Mouse (Mus musculus) ovary, postnatal 36 days (tissue): Measurements from ENCODE around the gene Krtap4-2.
"Not testable (repeated sequence)": the region's sequence is repeated elsewhere in the genome, so short reads cannot be mapped to it uniquely, and the experiment has no call there.

Experiments
- DNase-seq: peaks from one replicate; pipeline ENCODE4 v3.0.0; 2022; ENCODE audit warnings: low spot score, mixed read lengths

The Krtap4-2 gene

DNA sequence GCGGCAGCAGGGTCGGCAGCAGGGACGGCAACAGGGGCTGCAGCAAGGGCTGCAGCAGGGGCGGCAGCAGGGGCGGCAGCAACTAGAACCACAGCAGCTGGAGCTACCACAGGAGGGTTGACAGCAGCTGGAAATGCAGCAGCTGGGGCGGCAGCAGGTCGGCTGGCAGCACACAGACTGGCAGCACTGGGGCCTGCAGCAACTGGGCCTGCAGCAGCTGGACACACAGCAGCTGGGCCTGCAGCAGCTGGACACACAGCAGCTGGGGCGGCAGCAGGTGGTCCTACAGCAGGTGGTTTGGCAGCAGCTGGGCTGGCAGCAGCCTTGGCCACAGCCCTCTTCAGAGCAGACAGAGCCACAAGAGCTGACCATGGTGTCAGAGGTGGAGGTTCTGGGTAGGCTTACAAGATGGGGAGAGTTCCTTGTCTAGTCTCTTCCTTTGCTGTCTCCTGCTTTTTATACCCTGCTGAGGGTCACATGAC, at the start of gene Krtap4-2:
Gene Krtap4-2 (minus strand): TSS at position 432 of the 482 bp plus-strand sequence.
- DNase-seq: no peak

DNA sequence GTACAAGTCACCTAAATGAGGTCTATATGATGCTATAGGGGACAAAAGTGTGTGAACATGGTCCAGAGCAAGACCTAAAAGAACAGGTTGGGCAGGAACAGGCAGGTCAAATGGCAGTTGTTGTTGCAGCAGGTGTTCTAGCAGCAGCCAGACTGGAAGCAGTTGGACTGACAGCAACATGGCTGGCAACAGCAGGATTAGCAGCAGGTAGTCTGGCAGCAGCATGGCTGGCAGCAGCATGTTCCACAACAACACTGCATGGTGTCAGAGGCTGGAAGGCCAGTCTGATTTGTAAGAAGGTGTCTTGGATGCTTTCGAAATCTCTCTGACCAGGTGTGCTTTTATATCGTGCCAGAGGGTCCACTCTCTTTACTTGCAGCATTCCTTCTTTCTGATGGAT, 48.6 kb upstream of the Krtap4-2 start:
- no peak for DNase-seq

DNA sequence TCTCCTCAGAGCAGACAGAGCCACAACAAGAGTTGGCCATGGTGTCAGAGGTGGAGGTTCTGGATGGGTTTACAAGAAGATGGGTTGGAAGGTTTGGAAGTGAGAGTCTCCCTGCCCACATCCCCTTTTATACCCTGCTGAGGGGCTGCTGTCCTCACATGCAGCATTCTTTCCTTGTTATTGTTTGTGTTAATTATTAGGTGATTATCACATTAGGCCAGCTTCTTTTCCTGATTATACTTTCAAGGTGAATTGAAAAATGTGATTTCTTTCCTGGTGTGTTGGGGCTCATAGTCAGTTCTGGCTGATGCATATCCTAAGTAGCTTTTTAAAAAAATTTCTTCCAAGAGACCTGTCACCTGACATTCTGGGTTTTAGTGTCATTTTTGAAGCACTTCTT, 31.0 kb upstream of the Krtap4-2 start, which contains the start of gene Krtap4-6:
Gene Krtap4-6 (minus strand): TSS at position 101 of the 400 bp plus-strand sequence.
- no peak for DNase-seq

DNA sequence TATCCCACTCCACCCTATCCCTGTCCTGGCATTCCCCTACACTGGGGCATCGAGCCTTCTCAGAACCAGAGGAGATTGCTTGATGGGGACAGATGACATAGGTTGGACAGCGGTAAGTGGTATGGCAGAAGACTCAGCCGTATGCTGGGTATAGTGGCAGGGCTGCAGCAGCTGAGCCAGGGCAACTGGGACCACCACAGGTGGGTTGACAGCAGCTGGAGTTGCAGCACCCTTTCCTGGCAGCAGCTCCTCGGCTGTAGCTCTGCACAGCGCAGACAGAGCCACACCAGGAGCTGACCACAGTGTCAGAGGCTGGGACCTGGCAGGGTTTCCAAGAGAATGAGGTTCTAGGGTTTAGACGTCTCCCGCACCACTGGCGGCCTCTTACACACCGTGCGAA, 27.9 kb upstream of the Krtap4-2 start:
- DNase-seq: no peak

DNA sequence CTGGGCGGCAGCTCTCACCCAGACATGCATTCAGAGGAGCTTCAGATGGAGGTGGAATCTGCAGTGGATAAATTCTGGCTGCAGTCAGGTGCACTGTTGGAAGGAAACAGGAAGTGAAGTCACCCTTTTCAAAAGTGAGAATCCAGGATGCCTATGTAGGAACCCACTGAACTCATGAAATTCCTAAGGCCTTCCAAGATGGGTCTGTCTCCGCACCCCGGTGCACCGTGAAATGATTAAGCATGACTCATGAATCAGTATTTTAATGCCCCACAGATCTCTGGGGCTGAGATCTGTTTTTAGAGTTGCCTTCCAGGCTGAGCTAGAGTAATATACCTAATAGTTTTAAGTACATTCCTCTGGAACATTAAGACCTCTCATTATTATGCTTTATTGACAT, 24.4 kb upstream of the Krtap4-2 start:
- DNase-seq: no peak

DNA sequence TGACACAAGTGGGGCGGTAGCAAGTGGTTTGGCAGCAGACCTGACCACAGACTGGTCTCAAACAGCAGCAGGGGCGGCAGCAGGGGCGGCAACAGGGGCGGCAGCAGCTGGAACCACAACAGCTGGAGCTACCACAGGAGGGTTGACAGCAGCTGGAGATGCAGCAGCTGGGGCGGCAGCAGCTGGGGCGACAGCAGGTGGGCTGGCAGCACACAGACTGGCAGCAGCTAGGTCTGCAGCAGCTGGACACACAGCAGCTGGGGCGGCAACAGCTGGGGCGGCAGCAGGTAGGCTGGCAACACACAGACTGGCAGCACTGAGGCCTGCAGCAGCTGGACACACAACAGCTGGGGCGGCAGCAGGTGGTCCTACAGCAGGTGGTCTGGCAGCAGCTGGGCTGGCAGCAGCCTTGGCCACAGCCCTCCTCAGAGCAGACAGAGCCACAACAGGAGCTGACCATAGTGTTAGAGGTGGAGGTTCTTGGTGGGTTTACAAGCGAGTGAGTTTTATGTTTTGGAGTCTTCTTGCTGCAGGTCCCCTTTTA, 23.7 kb upstream of the Krtap4-2 start, which contains the start of gene Gm11563:
Gene Gm11563 (minus strand): TSS at position 494 of the 544 bp plus-strand sequence.
- DNase-seq: not testable (repeated sequence)

DNA sequence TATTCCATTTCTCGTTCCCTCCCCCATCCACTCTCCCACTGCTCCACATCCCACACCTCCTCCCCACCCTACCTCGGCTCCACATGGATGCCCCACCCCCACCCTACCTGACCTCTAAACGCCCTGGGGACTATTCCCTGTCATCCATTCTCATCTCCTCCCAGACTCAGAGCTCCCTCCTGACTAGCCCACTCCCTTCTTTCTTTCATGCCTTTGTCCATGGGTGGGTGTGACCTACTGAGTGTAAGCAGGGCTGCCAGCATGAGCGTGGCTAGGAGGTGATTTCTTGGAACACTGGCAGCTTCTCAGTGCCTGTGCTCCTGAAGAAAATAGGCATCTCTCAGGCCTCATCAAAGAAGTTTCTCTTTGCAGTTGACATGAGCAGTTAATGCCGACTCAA, 22.2 kb upstream of the Krtap4-2 start:
- no peak for DNase-seq

DNA sequence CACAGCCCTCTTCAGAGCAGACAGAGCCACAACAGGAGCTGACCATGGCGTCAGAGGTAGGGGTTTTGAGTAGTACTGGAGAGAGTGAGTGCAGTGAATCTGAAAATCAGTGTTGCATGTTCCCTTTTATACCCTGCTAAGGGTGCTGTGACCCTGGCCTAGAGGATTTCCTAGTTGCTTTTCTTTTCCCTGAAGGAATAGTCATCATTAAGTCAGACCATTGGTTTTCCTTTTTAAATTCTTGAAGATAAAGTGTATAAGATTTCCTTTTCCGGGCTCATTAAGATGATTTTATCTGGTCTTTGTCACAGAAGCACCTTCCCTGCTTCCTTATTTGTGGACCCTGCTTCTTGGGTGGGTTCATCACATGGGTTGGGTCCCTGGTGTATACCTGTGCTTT, 15.3 kb upstream of the Krtap4-2 start, which contains the start of gene Gm11555:
Gene Gm11555 (minus strand): TSS at position 101 of the 400 bp plus-strand sequence.
- no peak for DNase-seq

DNA sequence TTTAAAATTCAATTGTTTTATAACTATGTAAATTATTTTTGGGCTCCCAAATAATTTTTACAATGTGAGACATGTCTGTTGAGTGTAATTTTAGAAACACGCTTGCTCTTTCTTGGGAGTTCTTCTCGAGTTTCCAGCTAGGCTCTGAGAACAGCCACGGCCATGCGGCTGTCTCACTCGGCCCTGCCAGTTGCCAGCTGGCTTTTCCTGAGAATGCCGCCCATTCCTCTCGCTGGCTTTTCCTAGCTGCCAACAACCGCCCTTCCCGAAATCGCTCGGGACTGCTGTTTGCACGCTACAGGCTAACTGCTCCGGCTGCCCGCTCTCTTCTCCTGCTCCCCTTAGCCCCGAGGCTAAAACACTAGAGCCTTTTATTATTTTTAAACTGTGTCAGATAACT, 11.6 kb upstream of the Krtap4-2 start:
- no peak for DNase-seq

DNA sequence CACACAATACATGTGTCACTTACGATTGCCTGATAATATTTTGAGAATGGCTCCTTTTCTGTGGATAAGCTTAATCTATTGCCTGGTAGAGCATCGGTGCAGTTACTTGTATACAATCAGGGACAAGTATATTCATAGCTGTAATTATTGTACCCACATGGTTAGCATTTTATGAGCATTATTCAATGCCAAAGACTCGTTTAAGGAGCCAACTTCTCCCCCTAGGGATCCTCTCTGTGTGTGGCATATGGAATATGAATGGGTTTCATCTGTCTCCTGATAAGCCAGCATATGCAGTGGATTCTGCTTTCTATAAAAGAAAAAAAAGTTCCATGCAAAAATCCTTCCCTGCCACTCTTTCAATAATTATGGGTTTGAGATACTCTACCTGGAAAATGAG, 9.5 kb upstream of the Krtap4-2 start:
- DNase-seq: no peak

DNA sequence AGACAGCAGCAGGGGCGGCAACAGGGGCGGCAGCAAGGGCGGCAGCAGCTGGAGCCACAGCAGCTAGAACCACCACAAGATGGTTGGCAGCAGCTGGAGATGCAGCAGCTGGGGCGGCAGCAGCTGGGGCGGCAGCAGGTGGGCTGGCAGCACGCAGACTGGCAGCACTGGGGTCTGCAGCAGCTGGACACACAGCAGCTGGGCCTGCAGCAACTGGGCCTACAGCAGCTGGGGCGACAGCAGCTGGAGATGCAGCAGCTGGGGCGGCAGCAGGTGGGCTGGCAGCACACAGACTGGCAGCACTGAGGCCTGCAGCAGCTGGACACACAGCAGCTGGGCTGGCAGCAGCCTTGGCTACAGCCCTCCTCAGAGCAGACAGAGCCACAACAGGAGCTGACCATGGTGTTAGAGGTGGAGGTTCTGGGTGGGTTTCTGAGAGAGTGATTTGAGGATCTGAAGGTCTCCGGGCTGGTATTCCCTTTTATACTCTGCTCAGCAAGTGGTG, 8.8 kb upstream of the Krtap4-2 start, which contains the start of gene Krtap4-7:
Gene Krtap4-7 (minus strand): TSS at position 455 of the 505 bp plus-strand sequence.
- not testable (repeated sequence) for DNase-seq

DNA sequence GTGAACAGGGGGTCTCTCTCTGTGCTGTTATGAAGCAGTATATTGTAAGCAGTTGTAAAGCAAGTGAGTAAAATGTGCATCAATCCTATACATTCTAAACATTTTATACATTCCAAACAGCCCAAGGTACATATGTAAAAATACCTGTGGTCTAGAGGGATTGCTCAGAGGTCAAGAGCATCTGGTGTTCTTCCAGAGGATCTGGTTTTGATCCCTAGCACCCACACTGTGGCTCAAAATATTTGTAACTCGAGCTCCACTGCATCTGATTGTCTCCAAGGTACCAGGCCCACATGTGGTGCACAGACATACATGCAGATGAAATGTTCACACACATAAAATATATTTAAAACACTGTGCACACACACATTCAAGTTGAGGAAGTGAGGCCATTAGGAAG, 6.0 kb upstream of the Krtap4-2 start:
- DNase-seq: no peak

DNA sequence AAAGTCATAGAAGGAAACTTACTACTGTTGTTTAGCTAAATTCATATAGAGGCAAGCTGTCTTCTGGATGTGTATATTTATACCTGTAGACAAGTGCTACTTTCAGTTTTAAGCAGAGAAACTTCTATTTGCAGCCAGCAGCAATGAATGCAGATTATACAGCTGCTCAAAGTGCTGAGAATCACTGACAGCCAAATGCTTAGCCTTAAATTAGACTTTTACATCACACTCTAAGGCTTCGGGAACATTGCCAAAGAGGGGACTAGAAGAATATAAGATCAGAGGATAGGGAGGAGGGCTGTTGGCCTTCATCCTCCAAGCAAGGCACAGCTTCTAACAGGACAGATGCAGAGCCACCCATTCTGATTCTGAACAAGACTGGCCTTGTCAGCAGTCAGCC, 2.2 kb upstream of the Krtap4-2 start:
- no peak for DNase-seq

DNA sequence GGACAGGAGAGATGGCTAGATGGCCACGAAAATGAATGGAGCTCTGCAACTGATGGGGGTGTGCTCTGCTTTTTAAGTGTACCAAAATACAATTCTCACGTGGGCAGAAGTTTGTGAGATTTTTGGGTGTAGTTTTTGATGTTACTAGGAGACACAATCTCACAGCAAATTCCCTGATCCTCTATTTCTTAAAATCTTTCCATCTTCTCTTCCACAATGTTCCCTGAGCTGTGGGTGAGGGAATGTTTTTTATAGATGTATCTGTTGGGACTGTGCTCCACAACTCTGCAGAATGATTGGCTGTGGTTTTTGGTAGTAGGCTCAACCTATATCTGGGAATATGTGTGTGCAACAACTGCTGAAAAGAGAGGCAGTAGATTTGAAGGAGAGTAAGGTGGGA, 1.6 kb downstream of the Krtap4-2 start:
- no peak for DNase-seq

DNA sequence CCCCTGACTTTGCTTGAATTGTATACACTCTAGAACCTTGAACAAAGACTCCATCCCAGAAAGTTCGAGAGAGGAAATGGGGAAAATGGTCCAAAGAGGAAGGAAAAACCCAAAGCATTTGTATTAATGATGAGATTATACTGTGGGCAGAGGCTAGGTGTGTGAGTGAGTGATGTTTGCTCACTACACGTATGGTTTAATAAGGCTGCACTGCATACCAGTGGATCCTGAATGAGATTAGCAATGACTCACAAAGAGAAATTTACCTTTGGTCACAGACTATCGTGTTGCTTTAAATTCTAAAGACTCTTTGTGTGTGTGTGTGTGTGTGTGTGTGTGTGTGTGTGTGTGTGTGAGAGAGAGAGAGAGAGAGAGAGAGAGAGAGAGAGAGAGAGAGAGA, 4.0 kb downstream of the Krtap4-2 start:
- no peak for DNase-seq

DNA sequence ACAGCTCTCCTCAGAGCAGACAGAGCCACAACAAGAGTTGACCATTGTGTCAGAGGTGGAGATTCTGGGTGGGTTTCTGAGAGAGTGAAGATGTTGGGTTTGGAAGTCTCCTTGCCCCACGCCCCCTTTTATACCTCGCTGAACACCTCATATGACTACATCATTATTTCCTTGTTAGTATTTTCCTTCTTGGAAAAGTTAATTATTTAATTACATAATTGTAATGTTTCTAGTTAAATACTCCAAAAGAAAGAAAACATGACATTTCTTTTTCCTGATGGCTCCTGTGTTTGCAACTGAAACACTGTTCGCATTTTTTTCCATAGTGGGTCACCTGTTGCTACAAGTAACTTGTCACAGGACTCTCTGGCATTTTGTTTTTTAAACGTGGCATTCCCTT, 6.7 kb downstream of the Krtap4-2 start, which contains the start of gene Krtap4-1:
Gene Krtap4-1 (minus strand): TSS at position 101 of the 400 bp plus-strand sequence.
- DNase-seq: no peak

DNA sequence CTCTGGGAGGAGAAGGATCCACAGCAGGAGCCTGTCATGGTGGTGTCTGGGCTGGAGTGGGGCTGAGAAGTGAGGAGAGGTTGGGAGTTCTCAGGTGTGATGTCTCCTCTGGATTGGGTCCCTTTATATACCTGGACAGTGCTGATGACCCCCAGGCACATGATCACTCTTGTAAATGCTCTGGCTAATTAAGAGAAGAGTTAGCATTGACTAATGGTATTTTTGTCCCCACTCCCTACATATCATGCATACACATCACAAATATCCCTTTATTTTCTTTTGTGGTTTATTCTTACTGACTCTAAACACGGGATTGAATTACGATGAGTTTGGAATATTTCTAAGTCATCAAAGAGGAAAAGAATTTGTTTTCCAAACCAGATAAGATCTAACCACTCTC, 14.5 kb downstream of the Krtap4-2 start, which contains the start of gene Gm11562:
Gene Gm11562 (minus strand): TSS at position 101 of the 400 bp plus-strand sequence.
- no peak for DNase-seq

DNA sequence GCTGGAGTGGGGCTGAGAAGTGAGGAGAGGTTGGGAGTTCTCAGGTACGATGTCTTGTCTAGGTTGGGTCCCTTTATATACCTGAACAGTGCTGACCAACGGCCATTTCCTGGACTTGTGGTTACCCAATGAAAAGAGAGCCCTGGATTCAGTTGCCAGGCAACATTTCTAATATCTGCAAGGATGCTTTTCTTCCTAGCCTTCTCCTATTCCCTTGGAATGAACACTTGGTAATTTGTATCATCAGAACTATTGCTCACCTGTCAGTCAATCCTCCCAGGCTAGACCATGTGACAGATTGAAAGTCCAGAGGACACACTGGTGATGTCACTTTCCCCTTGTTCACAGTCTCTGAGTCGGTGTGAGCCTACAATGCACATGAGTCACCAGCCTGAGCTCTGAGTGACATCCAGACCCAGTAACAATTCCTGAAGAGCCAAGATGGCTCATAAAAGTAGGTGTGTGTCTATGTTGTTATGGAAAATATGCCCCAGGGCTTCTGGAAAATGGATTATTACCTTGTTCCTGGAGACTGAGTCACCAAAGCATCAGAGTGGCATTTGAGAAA, 20.0 kb downstream of the Krtap4-2 start, which contains the start of gene Krtap2-4:
Gene Krtap2-4 (minus strand): TSS at position 51 of the 568 bp plus-strand sequence.
- DNase-seq: no peak

DNA sequence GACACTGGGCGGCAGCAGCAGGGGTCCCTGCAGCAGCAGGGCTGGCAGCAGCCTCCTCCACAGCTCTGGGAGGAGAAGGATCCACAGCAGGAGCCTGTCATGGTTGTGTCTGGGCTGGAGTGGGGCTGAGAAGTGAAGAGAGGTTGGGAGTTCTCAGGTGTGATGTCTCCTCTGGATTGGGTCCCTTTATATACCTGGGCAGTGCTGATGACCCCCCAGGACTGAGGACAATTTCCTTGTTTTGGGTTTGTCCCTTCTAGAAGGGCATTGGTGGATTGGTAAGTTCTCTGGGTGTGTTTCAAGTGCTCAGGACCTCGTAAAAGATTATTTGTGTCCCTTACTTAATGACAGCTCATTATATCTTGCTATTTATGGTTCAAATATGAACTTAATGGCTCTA, 24.8 kb downstream of the Krtap4-2 start, which contains the start of gene Gm11937:
Gene Gm11937 (minus strand): TSS at position 101 of the 400 bp plus-strand sequence.
- DNase-seq: not testable (repeated sequence)

DNA sequence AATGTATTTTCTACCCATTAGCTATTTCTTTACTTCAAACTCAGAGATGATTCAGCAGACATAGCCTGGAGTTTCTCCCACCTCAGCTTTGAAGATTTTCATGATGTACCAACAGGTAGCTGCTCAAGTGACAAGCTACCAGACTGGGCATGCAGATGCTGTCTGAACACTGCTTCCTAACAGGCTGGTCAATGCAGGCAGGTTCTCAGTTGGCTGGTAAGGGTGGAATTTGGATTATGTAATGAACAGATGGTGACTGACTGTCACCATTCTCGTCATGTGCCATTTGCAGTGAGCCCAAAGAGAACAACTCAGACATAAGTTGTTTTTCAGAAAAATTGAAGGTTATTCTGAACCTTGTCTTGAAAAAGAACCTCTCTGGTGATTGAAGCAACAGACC, 25.8 kb downstream of the Krtap4-2 start:
- DNase-seq: no peak

DNA sequence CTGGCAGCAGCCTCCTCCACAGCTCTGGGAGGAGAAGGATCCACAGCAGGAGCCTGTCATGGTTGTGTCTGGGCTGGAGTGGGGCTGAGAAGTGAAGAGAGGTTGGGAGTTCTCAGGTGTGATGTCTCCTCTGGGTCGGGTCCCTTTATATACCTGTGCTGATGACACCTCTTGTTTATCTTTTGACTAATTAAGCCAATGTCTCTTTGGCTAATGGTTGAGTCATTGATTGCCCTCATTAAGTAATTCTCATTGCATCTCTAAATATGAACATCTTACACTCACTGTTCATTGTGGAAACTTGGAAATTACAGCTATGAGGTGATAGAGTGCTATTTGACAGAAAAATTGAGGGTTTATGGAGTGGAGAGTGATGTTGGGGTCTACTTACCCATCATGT, 31.7 kb downstream of the Krtap4-2 start, which contains the start of gene Gm11938:
Gene Gm11938 (minus strand): TSS at position 101 of the 400 bp plus-strand sequence.
- not testable (repeated sequence) for DNase-seq

DNA sequence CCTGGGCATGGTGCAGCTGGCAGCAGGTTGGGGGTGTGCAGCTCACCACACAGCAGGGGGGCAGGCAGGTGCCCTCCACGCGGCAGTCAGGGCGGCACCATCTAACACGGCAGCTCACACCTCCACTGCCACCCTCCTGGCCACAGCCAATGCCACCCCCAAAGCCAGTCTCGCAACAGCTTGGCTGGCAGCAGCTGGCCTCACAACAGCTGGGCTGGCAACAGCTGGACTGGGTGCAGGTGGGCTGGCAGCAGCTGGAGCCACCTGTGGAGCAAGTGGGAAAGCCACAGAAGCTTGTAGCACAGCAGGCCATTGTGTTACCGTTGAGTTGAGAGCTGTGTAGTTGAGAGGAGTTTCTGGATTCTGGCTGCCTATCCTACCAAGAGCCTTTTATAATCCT, 37.1 kb downstream of the Krtap4-2 start, which contains the start of gene Krtap9-3:
Gene Krtap9-3 (minus strand): TSS at position 364 of the 400 bp plus-strand sequence.
- not testable (repeated sequence) for DNase-seq

DNA sequence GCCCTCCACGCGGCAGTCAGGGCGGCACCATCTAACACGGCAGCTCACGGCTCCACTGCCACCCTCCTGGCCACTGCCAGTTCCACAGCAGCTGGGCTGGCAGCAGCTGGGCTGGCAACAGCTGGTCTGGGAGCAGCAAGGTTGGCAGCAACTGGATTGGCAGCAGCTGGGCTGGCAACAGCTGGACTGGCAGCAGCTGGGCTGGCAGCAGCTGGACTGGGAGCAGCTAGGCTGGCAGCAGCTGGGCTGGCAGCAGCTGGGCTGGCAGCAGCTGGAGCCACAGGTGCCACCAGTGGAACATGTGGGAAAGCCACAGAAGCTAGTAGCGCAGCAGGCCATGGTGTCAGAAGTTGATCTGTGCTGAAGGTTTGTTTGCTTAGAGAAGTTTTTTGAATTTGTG, 43.9 kb downstream of the Krtap4-2 start, which contains the start of gene Krtap1-3:
Gene Krtap1-3 (minus strand): TSS at position 359 of the 400 bp plus-strand sequence.
- DNase-seq: no peak
